Mouse (Mus musculus) CH12F3 (cell line): ENCODE results near the gene Cers6.

Experiments used
- in situ Hi-C: fragments of 300-500 bp; cut with MboI; formaldehyde crosslinking; loops from 2 replicates; pipeline ENCODE4 v1.14.3; 2020; ENCODE audit warnings: low sequenced_read_pairs

Cers6 gene

DNA sequence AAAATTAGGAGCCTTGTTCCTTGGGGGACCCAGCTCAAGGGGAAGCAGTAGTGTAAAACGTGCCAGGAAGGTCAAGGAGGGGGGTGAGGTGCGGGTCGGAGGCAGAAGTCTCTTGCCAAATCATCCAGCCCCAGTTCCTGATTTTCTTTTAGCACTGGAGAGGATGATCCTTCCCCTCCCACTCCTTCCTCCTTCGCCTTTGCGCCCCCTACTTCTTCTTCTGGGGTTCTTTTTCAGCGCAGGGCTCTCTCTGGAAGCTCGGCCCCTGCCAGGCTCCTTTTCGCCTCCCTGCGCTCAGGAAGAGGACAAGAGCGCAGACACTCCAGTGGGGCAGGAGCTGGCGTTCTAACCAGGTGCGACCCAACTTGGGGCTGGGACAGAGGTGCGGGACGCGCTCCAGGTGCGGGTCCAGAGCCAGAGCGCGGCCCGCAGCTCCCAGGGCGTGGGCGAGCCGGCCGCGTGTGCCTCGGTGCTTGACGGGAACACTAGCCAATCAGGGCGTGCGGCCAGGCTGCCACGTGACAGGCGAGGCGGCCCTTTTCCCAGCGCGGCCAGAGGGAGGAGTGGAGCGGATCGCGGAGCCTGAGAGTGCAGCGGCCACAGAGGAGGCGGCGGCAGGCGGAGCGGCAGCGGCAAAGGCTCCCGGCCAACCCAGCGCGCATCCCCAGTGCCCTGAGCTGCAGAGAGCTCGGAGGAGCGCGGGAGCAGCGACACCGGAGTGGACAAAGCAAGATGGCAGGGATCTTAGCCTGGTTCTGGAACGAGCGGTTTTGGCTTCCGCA is at the start of gene Cers6:
TSS of gene Cers6 (plus strand) at position 538 of the 782 bp plus-strand sequence.
- in situ Hi-C loops = no loop called here

DNA sequence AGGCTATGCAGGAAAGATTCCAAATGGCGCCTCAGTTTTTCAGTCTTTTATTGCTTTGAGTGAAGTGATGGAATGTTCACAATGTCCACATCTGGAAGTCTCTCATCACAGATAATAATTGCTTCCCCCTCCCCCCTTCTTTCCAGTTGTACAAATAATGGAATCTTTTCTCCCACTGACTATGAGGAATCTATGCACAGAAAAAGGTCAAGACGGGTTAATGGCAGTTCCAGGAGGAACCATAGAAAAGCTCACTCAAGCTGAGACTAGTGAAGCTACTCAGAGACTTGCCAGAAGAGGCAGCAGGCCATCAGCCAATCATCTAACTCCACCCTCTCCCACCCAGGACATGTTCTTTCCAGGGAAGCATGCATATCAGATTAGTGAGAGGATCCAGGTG is 46.8 kb upstream of the Cers6 start:
- in situ Hi-C loops = no loop called here

DNA sequence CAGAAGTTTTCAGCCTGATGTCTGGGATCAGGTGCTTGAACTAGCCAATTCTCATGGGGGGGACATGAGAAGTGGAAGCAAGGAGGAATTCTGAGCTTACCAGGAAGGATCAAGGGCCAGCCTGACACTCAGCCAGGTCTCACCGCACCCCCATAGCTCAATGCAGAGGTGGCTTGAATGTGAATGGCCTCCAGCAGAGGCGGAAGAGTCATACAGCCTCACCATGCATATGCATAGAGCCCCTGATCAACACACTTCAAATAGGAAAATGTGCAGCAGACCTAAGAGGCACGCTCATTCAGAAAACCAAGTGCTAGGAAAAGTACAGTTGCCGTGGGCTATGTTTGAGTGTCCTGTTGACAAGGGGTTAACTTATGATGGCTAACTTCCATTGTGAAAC is 42.2 kb upstream of the Cers6 start:
- in situ Hi-C loops = no loop called here

DNA sequence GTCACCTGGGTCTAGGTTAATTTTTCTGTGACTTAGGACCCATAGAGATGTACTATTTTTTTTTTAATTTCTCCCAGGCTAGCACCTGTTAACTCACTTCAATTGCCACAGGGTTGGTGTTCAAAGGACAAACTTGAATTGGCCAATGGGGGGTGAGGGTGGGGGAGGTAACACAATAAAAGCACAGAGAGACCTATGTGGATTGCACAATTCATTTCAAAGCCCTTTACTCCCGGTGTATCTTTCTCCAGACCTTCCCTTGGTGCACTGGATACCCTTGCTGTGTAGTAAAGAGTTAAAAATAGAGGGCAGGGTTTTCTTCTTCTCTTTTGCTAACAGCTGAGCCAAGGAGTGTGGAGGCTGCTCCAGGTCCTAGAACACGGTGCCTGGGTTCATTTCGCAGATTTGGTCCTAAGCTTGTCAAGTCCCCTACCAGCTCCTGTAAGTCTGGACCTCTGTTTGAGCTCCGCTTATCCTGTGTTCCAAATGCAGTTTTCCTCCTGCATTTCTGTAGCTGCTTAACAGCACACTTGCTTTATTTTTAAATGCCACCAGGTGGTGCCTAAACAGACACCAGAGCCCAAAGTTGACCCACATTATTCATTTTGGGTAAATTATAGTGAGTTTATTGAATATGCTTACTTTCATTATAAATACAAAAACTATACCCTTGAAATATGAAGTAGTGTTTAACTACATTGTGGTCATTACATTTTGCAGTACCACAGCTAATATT is 38.9 kb upstream of the Cers6 start:
- in situ Hi-C loops = no loop called here

DNA sequence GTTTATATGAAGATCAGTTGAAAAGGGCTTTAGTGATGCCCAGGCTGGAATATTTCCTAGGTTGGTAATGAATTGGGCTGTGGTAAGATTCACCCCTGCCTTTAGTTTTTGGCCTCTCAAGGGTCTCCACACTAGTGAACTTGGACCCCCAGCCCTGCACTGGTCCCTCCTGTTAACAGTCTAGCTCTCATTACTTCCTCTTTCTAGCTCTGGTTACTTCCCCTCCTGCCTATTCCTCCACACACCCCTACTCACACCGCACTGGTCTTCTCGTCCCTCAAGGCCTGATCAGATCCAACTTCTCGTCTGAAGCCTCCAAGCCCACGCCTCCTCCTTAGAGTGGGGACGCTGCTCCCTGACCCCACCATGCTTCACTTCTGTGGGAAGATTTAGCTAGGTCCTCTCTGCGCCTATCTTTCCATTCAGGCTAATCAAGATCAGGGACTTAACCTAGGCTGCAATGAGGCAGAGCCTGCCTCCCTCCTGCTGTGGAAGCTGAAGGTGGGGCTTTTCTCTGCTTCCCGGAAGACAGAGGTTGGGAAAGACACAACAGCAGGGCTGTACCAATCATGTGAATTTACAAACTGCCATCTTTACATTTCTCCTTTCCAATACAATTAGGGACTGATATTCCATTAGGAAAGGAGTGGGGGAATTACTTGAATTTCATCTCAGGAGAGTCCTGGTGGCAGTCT is 35.8 kb upstream of the Cers6 start:
- in situ Hi-C loops = no loop called here

DNA sequence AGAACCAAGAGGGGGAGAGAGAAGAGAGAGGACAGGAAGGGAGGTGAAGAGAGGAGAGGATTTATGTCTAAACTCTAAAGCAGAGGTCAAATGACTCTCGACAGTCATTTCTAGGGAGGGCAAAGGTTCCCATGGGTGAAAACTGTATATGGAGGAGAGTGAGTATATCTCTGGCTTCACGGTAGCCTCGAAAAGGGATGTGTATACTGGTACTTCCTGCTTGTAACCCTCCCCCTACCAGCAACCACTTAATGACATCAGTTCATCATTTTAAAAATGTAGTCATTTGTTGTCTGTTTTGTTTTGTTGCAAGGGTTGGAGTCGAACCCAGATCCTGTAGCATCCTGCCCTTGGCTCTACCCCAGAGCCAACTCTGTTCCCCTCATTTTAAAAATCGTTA is 17.9 kb upstream of the Cers6 start:
- in situ Hi-C loops = no loop called here

DNA sequence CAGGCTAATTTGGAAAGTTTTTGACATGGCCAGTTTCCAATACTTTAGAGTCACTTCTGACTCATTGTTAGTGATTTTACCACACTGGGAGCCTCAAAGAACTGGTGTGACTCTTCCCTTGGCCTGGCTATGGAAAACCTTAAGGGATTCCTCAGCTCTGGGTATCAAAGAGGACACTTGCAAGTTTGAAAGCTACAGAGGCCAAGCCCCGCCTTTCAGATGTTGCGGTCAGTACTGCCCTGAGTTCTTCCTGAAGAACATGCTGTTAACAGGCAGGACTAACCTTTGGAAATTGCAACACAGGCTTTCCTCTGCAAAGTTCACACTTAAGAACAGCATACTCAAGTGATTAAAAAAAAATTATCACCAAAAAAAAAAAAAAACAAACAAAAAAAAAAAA is 16.7 kb upstream of the Cers6 start:
- in situ Hi-C loops = no loop called here

DNA sequence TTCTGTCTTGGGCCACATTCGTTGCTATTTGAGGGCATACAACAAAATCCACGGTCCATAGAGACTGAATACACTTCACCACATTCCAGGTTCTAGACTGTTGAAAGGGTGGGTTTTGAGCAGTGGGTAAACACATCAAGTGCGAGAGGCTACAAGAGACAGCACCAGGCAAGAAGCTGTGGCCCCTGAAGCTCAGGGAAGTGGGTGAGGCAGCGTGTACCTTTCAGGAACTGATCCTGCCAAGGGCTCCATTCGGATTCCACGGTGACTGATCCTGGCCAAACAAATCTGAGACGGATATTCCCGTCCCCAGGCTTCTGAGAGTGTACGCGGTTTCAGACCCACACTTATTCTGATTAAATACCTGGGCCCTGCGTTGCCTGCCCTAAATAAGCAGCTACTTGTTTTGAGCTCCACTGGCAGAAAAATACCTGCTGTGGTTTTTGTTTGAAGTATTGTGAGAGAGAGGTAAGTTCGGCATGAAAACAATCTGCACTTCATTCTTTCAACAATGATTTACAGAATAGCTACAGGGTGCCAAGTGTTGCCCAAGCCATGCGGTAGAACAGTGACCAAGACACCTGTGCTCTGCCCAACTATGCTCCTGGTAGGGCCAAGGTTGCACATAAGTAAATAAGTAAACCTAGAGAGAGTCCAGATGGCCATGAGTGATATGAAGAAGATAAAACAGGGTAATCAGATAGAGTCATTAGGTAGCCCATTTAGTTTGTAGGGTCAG is 16.1 kb upstream of the Cers6 start:
- in situ Hi-C loops = no loop called here

DNA sequence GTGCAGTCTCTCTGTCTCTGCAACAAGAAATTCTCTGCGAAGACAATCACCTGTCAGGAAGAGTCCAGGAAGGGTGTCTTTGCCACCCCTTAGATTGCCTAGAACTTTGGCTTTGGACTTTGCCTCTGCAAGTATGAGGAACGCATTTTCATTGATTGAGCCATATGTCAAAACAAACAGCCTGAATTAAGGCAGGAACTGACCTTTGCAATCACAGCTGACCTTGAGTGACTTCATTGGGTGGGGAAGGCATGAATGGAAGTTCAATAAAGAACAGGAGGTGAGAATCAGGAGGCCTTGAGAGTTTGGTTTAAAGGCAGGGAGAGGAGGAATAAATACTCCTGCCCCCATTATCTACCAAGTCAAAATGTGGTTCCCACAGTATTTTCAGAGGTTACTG is 850 bp upstream of the Cers6 start:
- in situ Hi-C loops = no loop called here

DNA sequence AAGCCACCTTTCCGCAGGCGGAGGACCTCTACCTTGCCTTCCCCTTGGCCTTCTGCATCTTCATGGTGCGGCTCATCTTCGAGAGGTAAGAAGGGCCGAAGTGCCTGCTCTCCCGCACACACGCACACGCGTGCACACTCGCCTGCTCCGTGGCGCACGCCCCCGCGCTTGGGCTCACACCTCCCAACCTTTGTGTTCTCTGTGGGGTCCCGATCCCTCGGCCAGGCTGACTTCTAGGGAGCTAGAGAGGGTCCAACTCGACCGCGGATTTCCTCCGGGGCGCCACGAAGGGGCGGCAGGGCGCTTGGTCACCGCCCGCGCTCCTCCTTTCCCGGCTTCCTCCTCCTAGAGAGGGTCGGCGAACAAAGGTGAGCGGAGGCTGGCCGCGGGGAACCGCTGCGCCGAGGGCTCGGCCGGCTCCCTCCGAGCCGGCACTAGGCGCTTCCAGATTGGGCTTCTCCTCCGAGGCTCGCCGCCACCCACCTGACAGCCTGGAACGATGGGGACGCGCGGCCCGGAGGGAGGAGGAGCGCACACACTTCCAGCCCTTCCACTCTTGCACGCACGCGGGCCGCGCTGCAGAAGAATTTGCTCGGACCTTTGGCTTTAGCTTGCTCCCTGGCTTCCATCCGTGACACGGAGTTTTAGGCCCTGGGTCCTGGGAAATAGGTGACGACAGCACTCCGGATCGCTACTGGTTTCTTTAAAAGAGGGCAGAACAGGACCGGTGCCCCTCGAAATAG is 651 bp downstream of the Cers6 start:
- in situ Hi-C loops = no loop called here

DNA sequence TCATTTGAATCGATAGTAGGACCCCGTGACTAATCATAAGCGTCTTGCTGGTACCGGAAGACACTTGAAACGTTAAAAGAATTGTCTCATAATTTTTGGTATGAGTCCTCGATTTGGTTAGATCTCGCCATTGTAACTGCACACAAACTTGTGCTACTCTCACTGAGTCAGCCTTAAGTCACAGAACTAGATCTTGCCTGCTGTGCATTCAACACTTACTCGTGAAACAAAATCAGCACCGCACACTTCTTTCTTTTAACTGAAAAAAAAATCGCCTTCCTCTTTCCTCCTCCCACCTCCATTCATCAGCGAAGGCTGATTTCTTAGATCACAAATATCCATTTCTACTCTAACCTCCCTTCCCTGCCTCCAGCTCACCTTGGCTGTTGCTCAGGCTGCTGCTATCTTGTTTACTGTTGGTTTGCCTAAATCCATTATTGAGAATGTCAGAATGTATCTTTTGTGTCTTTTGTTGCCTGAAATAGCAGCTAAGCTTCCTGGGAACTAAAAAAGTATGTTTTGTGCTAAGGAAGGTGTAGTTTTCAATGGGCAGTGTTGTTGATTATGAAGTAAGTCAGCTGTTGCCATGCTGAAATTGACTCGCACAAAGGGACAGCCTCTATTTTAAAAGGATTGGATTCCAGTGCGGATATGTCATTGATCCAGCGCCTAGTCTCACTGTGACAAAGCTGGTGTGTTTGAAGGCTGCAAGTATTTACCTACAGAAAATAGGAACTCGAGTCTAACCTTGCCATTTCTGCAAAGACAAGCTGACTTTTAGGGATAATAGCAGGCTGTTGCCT is 1.4 kb downstream of the Cers6 start:
- in situ Hi-C loops = no loop called here

DNA sequence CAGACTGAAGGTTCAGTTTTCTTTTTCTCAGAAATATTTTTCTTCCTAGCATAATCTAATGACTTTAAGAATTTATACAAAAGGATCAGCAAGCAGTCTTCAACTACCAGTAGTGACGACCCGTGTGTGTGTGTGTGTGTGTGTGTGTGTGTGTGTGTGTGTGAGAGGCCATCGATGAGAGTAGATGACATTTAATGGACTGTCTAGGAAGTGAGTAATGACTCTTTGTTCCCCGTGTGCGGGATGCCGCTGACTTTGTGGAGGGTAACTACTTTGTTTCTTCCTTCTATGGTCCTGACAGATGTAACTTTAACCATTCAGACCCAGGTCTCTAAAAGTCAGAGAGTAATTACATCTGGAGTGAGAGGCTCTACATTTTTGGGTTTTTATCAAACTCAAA is 2.3 kb downstream of the Cers6 start:
- in situ Hi-C loops = no loop called here

DNA sequence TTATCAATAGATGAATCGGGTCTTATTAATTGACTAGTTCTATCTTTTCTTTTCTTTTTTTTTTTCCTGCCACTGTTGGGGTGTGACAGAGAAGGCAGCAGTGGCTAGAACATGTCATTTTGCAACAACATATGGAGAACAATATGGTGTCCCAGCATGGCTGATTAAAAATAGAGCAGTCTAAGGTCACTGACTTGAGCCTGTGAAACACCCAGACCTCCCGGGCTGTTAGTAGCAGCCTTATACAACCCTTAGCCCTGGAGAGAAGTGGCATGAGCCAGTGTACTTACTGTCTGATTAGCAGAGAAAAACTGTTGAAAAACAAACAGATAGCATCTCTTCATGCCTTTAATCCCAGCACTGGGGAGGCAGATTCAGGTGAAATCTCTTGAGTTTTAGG is 3.1 kb downstream of the Cers6 start:
- in situ Hi-C loops = no loop called here

DNA sequence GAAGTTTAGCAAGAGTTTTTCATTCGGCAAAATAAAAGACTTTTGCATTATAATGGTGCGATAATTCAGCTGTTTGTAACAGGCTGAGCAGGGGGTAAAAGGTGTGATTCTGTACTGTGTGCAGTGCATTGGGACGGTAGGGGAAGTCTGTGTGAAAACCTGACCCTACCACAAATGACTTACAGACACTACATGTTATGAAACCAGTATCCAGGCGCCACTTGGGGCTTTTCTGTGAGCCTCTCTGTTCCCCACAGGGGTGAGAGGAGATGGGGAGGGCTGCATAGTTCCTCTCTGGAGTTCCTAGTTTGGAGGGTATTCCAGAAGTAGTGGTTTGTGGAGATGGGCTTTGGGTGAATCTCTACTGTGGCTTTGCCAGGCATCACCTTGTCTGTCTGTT is 5.9 kb downstream of the Cers6 start:
- in situ Hi-C loops = no loop called here

DNA sequence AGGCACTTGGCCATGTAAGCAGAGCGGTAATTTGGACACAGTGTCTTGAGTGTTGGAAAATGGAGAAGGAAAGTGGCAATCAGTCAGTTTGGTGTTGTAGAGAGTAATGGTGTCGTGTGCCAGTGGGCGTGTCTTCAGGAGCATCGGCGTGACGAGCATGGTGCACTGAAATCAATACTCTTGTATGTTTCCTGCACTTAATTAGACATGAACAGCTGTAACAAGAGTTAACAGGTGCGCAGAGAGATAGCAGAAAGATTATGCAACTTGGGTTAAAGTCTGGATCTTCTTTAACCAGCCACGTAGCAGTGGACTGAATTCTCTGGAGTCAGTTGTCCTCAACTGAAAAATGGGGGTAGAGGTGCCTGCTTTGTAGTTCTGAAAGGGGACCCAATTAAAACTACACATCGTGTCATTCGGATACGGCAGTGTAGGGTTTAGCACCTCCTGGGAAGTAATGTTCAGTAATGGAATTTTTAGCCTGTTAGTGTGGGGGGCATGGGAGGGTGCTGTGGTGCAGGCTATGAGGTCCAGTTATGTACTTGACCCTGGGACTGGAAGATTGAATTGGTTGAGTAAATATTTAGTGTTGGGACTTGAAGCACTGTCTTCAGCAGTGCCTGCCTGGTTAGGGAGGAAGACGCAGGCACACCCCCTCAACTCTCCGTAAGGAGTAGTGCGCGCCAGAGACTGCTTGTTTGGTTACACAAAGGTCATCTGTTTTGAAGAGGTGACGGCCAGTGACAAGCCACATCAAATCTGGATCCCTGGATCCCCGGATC is 9.9 kb downstream of the Cers6 start:
- in situ Hi-C loops = no loop called here

DNA sequence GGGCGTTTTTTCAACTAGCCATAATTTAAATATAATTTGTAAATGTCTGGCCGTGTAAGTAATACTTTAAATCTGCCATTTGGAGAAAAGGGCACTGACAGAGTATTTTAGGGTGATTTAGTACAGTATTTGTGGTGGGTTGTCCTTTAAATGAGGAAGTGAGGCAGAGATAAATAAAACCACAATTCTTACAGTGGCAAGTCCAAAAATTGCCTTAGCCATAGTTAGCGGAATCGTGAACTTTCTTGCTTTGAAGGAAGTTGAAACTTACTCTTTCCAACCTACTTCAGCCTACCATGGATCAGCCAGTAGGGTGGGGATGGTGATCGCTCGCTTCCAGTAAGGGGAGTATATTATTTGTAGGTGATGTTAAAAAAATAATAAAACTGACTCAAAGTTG is 11.8 kb downstream of the Cers6 start:
- in situ Hi-C loops = no loop called here

DNA sequence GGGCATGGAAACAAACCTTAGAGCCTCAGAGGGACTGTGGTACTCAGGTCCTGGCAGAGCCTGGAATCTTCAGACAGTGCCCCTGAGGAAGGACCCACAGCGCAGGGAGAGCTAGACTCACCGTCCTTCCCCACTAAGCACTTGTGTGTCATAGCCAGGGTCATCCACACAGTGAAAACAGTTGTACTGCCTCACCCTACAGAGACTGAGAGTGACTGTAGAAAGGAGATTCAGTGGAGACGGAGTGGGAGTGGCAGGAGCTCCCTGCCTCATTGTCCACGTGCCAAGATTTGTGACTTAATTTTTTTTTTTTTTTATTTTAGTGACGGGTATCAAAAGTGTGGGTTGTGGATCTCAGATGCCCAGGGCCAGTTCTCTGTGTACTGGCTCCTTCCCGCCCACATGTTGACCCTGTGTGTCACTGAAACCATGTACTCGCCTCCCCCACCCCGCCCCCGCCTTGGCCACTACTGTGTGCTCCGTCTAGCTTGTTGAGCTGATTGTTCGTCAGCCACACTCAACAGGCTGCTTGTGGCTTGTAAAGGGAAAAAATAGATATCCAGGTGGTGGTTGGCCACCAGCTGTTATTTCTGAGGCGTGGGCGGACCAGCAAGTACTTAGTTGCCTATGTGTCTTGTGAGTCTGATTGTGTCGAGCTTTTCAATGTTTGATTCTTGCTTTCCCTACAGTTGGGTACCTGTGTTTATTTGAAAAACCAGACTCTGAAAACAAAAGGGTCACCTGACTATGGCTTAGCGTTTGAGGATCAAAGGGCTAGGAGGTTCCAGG is 12.6 kb downstream of the Cers6 start:
- in situ Hi-C loops = no loop called here

DNA sequence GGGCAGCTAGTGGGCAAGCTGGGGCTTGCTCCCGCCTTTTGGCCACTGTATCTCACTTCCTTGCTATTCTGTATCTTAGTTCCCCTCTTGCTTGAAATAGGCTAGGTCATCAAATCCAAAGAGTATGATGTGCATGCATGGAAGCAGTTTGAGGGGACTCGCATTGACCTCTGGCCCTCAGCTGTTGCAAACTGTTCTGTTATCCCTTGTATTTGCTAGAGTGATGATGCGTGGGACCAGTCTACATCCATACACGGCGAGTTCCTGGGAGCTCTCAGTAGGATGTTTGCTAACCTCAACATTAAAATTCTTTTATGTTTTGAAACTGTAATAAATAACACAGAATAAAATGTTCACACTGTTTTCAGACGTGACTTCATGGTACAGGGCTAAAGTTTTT is 13.3 kb downstream of the Cers6 start:
- in situ Hi-C loops = no loop called here
